Mouse (Mus musculus): ENCODE measurements at regions not wholly inside any gene's neighbourhood (a gene's known extent, or its start where the extent isn't known, plus 50 kb on each side); places are given as distances from the start of the nearest gene placed in this dataset.

DNA sequence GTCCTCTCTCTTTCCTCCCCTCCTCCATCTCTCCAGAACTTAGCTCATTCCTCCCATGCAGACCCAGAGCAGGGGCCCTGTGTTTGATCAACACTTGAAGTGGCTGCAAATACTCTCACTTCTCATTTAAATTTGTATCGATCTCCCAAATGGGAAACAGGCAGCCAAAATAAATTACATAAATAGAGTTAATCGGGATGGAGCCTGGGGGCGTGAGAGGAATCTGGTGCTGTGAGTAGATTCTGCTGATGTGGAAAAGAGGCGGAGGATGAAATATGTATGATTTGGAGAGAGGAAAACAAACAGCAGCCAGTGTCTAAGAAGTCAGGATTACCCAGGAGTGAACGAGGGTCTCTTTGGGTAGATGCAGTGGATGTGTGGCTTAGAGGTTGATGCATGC lies 121.6 kb upstream of the Xylt1 start:
- H3K4me2 ChIP-seq: no peak overlapping the region
- WGBS (ENCODE audit: insufficient replicate concordance): 70% methylated on average over 5 of the region's 5 CpGs
- H3K27me3 ChIP-seq (replicated peaks): no peaks in the 10 kb centered on the region
- H3K4me3 ChIP-seq: no peak overlapping the region
- no peaks in the 10 kb centered on the region for H3K4me1 ChIP-seq
- H3K27ac ChIP-seq: no peak overlapping the region
- H3K9ac ChIP-seq: no peak overlapping the region
- no peak for ATAC-seq
- no peaks in the 10 kb centered on the region for H3K9me3 ChIP-seq (replicated peaks)
- H3K36me3 ChIP-seq: no peaks in the 10 kb centered on the region

DNA sequence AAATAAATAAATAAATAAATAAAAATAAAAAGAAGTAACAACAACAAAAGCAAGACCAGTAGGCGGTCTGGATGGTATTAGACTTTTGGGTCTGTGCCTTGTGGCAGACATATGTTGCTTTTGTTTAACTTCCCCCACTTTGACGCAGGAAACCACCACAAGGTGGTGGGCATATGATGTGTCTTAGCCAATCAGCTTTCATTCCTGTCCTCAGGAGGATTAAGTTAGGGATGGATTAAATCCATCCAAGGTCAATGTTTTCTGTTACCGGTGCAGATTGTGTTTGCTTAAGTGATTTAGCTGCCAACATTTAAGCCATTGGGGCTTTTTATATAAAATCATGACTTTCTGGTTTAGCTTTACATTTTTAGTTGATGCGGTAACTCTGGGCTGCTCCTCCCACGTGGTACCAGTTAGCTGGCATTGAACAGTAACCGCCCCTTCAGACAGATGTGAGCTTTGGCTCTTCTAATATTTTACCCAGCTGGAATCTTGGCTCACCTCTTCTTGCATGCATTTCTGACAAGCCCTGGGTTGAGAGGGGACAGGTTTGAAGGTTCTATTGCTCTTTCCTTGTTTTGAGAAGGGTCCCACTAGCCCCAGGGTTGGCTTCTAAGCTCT lies 121.0 kb upstream of the Xylt1 start:
- Histone ChIP-seq H3K9ac (no peak overlapping the region), H3K4me2 (no peak overlapping the region)
- 61% methylated on average over 6 of the region's 6 CpGs for WGBS (ENCODE audit: insufficient replicate concordance)

GRCm38 (mm10) chr7:117260596-117260995 lies 120.2 kb upstream of the Xylt1 start:
- no peak overlapping the region for H3K27ac ChIP-seq
- ATAC-seq: no peak
- no peaks in the 10 kb centered on the region for H3K36me3 ChIP-seq
- 56% methylated on average over 3 of the region's 3 CpGs for WGBS (ENCODE audit: insufficient replicate concordance)
- no peaks in the 10 kb centered on the region for H3K4me1 ChIP-seq
- H3K27me3 ChIP-seq (replicated peaks): no peaks in the 10 kb centered on the region
- no peak overlapping the region for H3K4me3 ChIP-seq
- no peaks in the 10 kb centered on the region for H3K9me3 ChIP-seq (replicated peaks)
- H3K4me2 ChIP-seq: no peak overlapping the region
- no peak overlapping the region for H3K9ac ChIP-seq

More for the DNA sequence above, 121.0 kb upstream of the Xylt1 start:
- Histone ChIP-seq H3K9me3 (replicated peaks) (no peaks in the 10 kb centered on the region), H3K36me3 (no peaks in the 10 kb centered on the region), H3K4me3 (no peak overlapping the region), H3K27ac (no peak overlapping the region), H3K4me1 (no peaks in the 10 kb centered on the region), H3K27me3 (replicated peaks) (no peaks in the 10 kb centered on the region)
- ATAC-seq: no peak

GRCm38 (mm10) chr7:117263126-117263525 lies 117.7 kb upstream of the Xylt1 start:
- H3K4me2 ChIP-seq: no peak overlapping the region
- no peaks in the 10 kb centered on the region for H3K27me3 ChIP-seq (replicated peaks)
- no peaks in the 10 kb centered on the region for H3K4me1 ChIP-seq
- no peak overlapping the region for H3K4me3 ChIP-seq
- no peaks in the 10 kb centered on the region for H3K9me3 ChIP-seq (replicated peaks)
- no peak for ATAC-seq
- H3K36me3 ChIP-seq: no peaks in the 10 kb centered on the region
- WGBS (ENCODE audit: insufficient replicate concordance): 71% methylated on average over 12 of the region's 12 CpGs
- no peak overlapping the region for H3K9ac ChIP-seq
- no peak overlapping the region for H3K27ac ChIP-seq

- H3K9me3 ChIP-seq (replicated peaks): no peaks in the 10 kb centered on the region
- no peaks in the 10 kb centered on the region for H3K36me3 ChIP-seq
- no peak for ATAC-seq
- H3K4me1 ChIP-seq: no peaks in the 10 kb centered on the region
- no peaks in the 10 kb centered on the region for H3K27me3 ChIP-seq (replicated peaks)
- H3K27ac ChIP-seq: no peak overlapping the region
- WGBS (ENCODE audit: insufficient replicate concordance): 63% methylated on average over 6 of the region's 6 CpGs
- no peak overlapping the region for H3K4me3 ChIP-seq
- H3K9ac ChIP-seq: no peak overlapping the region
- no peak overlapping the region for H3K4me2 ChIP-seq
Observed at GRCm38 (mm10) chr7:117264341-117264740, 116.4 kb upstream of the Xylt1 start.

DNA sequence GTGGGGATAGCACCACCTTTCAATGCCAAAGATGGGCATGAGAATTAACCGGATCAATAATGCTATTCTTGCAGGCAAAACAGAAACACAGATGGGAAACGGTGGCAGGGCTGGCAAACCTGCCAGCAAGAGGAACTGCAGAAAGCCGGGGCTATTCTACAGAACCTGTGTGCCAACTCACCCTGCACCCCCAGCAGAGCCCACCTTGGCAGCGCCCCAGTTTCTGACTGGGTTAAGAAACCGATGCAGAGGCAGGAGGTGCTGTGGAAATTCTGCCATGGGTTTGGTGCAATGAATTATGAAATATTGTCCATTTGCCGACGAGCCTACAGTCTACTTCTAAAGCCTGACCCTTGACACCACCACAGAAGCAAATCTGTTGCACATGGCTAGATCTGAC lies 112.7 kb upstream of the Xylt1 start:
- Histone ChIP-seq H3K27me3 (replicated peaks) (no peaks in the 10 kb centered on the region), H3K4me1 (no peaks in the 10 kb centered on the region), H3K9me3 (replicated peaks) (no peaks in the 10 kb centered on the region), H3K27ac (no peak overlapping the region), H3K9ac (no peak overlapping the region), H3K4me2 (no peak overlapping the region), H3K36me3 (no peaks in the 10 kb centered on the region), H3K4me3 (no peak overlapping the region)
- ATAC-seq: no peak
- 70% methylated on average over 7 of the region's 7 CpGs for WGBS (ENCODE audit: insufficient replicate concordance)

DNA sequence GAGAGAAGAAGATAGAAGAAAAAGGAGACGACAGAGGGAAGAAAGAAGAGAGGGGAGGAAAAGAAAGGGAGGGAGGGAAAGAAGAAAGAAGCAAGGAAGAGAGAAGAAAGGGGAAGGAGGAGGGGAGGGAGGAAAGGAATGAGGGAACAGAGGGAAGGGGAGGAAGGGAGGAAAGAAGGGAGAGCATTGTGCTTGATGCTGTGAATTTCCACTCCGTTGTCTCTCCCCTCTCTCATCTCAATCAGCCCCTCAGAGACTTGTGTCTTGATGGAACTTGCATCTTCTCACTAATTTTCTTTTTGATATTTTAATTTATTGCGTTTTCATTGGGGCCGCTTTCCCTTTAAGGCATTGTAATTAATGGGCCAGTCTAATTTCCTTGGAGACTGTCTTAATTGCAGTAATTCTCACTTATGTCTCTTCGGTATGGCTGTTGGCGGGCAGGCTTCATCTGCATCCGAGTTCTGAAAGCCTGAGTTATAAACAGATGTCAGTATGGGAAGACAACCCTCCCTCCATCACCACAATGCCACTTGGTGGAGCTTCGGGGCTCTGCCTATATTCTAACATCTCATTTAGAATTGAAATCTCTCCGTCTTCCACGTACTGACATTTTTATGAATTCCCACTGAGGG lies 111.4 kb upstream of the Xylt1 start:
- no peak for ATAC-seq
- Histone ChIP-seq H3K9me3 (replicated peaks) (no peaks in the 10 kb centered on the region), H3K9ac (no peak overlapping the region), H3K4me1 (no peaks in the 10 kb centered on the region), H3K36me3 (no peaks in the 10 kb centered on the region), H3K27me3 (replicated peaks) (no peaks in the 10 kb centered on the region), H3K4me3 (no peak overlapping the region), H3K27ac (no peak overlapping the region), H3K4me2 (no peak overlapping the region)
- 69% methylated on average over 10 of the region's 10 CpGs for WGBS (ENCODE audit: insufficient replicate concordance)

- no peaks in the 10 kb centered on the region for H3K36me3 ChIP-seq
- no peaks in the 10 kb centered on the region for H3K4me1 ChIP-seq
- no peak overlapping the region for H3K4me3 ChIP-seq
- 67% methylated on average over 6 of the region's 6 CpGs for WGBS (ENCODE audit: insufficient replicate concordance)
- no peak overlapping the region for H3K27ac ChIP-seq
- peaks cover 8% of the 10 kb centered on the region; the same call in 1 of the 2 replicates for H3K27me3 ChIP-seq (replicated peaks)
- ATAC-seq: no peak
- H3K9ac ChIP-seq: no peak overlapping the region
- no peak overlapping the region for H3K4me2 ChIP-seq
- H3K9me3 ChIP-seq (replicated peaks): no peaks in the 10 kb centered on the region
Observed at GRCm38 (mm10) chr7:117278388-117278961, 102.3 kb upstream of the Xylt1 start.

DNA sequence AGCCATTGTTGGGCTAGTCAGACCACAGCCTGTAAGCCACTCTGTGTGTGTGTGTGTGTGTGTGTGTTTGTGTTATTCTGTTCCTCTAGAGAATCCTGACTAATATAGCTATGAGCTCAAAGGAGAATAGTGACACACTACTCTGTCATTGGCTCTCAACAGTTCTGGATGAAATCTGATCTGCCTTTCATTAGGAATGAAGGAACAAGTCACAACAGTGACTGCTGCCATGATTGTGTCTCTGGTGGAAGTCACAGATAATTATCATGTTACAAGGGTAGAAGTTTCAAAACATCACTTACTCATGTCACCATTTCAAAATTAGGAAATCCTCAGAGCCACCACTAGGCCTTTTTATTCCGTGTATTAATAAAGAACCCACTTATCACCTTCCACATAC lies 98.6 kb upstream of the Xylt1 start:
- Histone ChIP-seq H3K27me3 (replicated peaks) (0 out of 2 replicates have a peak, but pooled peaks cover 8% of the 10 kb centered on the region), H3K4me2 (no peak overlapping the region), H3K4me3 (no peak overlapping the region), H3K4me1 (no peaks in the 10 kb centered on the region), H3K27ac (no peak overlapping the region), H3K36me3 (no peaks in the 10 kb centered on the region), H3K9ac (no peak overlapping the region), H3K9me3 (replicated peaks) (no peaks in the 10 kb centered on the region)
- ATAC-seq: no peak
- WGBS (ENCODE audit: insufficient replicate concordance): 53% methylated on average over 1 of the region's 1 CpGs

DNA sequence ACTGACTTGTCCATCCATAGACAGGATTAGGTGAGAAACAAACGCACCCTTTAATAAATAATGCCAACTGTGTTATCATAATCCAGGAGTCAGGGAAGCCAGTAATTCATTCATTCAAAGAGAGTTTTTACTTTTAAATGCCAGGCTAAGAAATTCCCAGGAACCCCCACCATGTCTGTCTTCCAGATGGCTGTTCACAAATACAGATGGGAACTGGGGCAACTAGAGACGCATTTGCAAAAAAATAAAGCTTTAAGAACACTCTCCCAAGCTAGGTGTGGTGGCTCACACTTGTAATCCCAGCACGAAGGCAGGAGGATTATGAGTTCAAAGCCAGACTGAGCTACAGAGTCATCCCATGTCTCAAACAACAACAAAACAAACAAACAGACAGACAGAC lies 95.6 kb upstream of the Xylt1 start:
- ATAC-seq: no peak
- peaks cover 11% of the 10 kb centered on the region; the same call in 1 of the 2 replicates for H3K27me3 ChIP-seq (replicated peaks)
- 63% methylated on average over 3 of the region's 3 CpGs for WGBS (ENCODE audit: insufficient replicate concordance)
- H3K4me3 ChIP-seq: no peak overlapping the region
- H3K36me3 ChIP-seq: no peaks in the 10 kb centered on the region
- H3K4me2 ChIP-seq: no peak overlapping the region
- H3K27ac ChIP-seq: no peak overlapping the region
- H3K9me3 ChIP-seq (replicated peaks): no peaks in the 10 kb centered on the region
- no peak overlapping the region for H3K9ac ChIP-seq
- H3K4me1 ChIP-seq: no peaks in the 10 kb centered on the region

DNA sequence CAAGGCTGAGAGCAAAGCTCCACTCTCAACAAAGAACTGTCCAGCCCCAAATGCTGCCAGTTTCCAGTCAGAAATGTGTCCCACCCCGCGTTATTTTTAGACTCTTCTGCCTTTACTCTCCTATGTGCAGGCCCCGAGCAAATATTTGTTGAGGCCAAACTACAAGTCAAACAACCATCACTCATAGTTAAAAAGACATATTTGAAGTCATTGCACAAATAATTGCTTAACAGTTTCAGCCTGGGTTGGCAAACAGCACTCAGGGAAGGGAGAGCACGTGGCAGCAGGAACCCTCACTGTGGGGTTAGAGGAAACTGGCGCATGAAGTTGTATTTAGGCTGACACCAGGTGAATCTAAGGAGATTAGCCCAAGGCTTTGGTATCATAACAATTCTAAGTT lies 94.8 kb upstream of the Xylt1 start:
- no peaks in the 10 kb centered on the region for H3K9me3 ChIP-seq (replicated peaks)
- H3K4me2 ChIP-seq: no peak overlapping the region
- 55% methylated on average over 5 of the region's 5 CpGs for WGBS (ENCODE audit: insufficient replicate concordance)
- peaks cover 11% of the 10 kb centered on the region; the same call in 1 of the 2 replicates for H3K27me3 ChIP-seq (replicated peaks)
- no peak overlapping the region for H3K9ac ChIP-seq
- no peaks in the 10 kb centered on the region for H3K36me3 ChIP-seq
- no peaks in the 10 kb centered on the region for H3K4me1 ChIP-seq
- ATAC-seq: no peak
- H3K27ac ChIP-seq: no peak overlapping the region
- H3K4me3 ChIP-seq: no peak overlapping the region

DNA sequence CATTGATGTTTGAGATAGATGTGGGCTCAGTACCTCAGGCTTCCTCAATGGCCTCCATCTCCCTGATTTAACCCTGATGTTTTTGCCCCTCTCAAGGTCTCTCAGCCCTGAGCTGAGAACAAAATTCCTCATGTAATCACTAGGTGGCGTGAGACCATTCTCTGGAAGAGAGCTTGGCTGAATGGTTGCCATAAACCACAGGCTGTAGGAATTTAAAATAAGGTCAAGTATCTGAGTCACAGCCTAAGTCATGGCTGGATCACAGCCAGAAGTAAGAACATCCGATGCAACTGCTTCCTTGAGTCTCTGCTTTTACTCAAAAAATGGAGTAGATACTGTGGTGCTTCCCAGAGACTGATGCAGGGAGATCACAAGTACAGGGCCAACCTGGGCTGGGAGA lies 77.1 kb upstream of the Xylt1 start:
- 32% methylated on average over 2 of the region's 2 CpGs for WGBS (ENCODE audit: insufficient replicate concordance)
- ATAC-seq: no peak
- no peaks in the 10 kb centered on the region for H3K27me3 ChIP-seq (replicated peaks)
- H3K36me3 ChIP-seq: no peaks in the 10 kb centered on the region
- H3K27ac ChIP-seq: no peak overlapping the region
- no peak overlapping the region for H3K4me3 ChIP-seq
- H3K4me2 ChIP-seq: no peak overlapping the region
- H3K9ac ChIP-seq: no peak overlapping the region
- H3K4me1 ChIP-seq: no peaks in the 10 kb centered on the region
- no peaks in the 10 kb centered on the region for H3K9me3 ChIP-seq (replicated peaks)
